Mouse (Mus musculus): ENCODE data around the gene Zbtb2. TPM values are rescaled to one million over a fixed set of nuclear protein-coding genes. Genes with fewer than 3 reads are reported as not detected.
A peak's percentile ranks its signal among the peaks of the same experiment; 100 is the strongest.

Gene Zbtb2
- polyA plus RNA-seq, 2 experiments = 12.5 to 13.7 TPM

DNA sequence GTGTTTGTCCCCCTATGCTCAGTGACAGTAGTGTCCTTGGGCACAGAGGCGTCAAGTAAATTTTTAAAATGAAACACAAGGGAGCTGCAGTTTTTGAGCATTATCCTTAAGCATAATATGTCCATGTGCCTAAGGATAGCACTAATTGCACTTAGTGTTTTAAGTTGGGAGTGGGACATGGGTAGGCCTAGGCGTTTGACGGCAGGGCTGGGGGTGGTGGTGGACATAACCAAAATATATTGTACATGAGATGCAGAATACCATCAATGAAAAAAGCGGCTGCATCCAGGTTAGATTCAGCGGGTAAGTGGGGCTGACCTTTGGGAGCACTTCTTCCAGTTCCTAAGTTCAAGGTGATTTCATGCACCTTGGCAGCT lies 43.8 kb upstream of the Zbtb2 start:
- TF ChIP-seq POLR2A (IDR thresholded peaks at IDR 0.05; ENCODE audit: borderline replicate concordance, extremely low read depth, insufficient read depth, insufficient read length) = no peak
- Histone ChIP-seq H3K4me1 (ENCODE audit: control insufficient read depth, insufficient read depth, low read length) (peaks cover 10% of the 10 kb centered on the region), H3K9me3 (ENCODE audit: control insufficient read depth, low read length) (no peaks in the 10 kb centered on the region), H3K9ac (ENCODE audit: low read depth, low read length, severe bottlenecking) (peak overlapping the region; percentile 72), H3K27ac (replicated peaks; ENCODE audit: low read depth, low read length) (0 out of 2 replicates have a peak overlapping the region, but pooled peaks have one; percentile 43), H3K4me2 (replicated peaks; ENCODE audit: low read depth, low read length, severe bottlenecking) (peak overlapping the region; percentile 75), H3K36me3 (ENCODE audit: control insufficient read depth, insufficient read depth, low read length) (peaks cover 32% of the 10 kb centered on the region), H3K4me3 (replicated peaks; ENCODE audit: low read length) (peak overlapping the region; percentile 63), H3K27me3 (ENCODE audit: control insufficient read depth, insufficient read depth, low read length) (no peaks in the 10 kb centered on the region)
- 13% methylated on average over 5 of the region's 5 CpGs for WGBS
- 0 out of 2 replicates have a peak, but pooled peaks have one; percentile 1 for ATAC-seq (ENCODE audit: low FRiP score, low read depth)
- no peak for DNase-seq (ENCODE audit: low spot score)

DNA sequence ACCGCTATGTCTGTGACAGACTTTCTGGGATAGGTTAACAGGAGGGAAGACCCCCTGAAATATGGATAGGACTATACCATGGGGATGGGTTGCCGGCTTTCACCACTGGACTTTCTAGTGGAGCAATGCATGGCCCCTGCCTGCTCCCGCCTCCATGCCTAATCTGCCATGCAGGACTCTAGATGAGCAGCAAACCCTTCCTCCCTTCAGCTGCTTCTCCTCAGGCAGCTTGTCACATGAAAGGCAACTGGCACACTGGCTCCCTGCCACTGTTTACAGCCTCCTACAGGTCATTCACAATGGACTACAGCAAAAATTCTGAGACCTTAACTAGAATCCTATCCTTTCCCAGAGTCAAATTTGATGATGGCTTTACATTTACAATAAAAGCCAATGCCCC lies 42.9 kb upstream of the Zbtb2 start:
- H3K9me3 ChIP-seq (ENCODE audit: control insufficient read depth, low read length) = no peaks in the 10 kb centered on the region
- H3K4me3 ChIP-seq (replicated peaks; ENCODE audit: low read length) = 0 out of 2 replicates have a peak overlapping the region, but pooled peaks have one; percentile 63
- H3K4me2 ChIP-seq (replicated peaks; ENCODE audit: low read depth, low read length, severe bottlenecking) = peak overlapping the region; percentile 75; the same call in 1 of the 2 replicates
- H3K9ac ChIP-seq (ENCODE audit: low read depth, low read length, severe bottlenecking) = peak overlapping the region; percentile 72; the same call in 1 of the 2 replicates
- 89% methylated on average over 3 of the region's 3 CpGs for WGBS
- peaks cover 32% of the 10 kb centered on the region for H3K36me3 ChIP-seq (ENCODE audit: control insufficient read depth, insufficient read depth, low read length)
- DNase-seq (ENCODE audit: low spot score) = no peak
- no peak overlapping the region for H3K27ac ChIP-seq (replicated peaks; ENCODE audit: low read depth, low read length)
- peaks cover 10% of the 10 kb centered on the region for H3K4me1 ChIP-seq (ENCODE audit: control insufficient read depth, insufficient read depth, low read length)
- no peaks in the 10 kb centered on the region for H3K27me3 ChIP-seq (ENCODE audit: control insufficient read depth, insufficient read depth, low read length)
- TF ChIP-seq POLR2A (IDR thresholded peaks at IDR 0.05; ENCODE audit: borderline replicate concordance, extremely low read depth, insufficient read depth, insufficient read length) = no peak
- no peak for ATAC-seq (ENCODE audit: low FRiP score, low read depth)

DNA sequence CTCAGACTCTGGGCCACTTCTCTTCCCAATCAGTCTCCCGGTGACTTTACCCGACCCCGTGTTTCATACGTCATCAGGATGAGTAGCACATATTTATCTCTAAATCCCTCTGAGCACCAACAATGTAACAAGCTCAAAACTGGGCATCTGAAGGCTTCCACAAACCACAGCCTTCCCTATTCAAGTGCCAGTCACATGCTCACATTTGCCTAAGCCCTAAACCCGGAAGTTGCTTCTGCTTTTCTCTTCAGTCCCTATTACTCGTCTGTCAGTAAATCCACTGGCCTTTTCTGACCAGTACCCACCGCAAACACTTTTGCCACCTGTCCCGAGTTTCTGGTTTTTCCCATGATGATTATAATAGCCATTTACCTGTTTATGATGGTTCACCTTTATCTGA lies 42.5 kb upstream of the Zbtb2 start:
- H3K9ac ChIP-seq (ENCODE audit: low read depth, low read length, severe bottlenecking) = no peak overlapping the region
- no peaks in the 10 kb centered on the region for H3K27me3 ChIP-seq (ENCODE audit: control insufficient read depth, insufficient read depth, low read length)
- H3K4me3 ChIP-seq (replicated peaks; ENCODE audit: low read length) = no peak overlapping the region
- 90% methylated on average over 8 of the region's 8 CpGs for WGBS
- H3K4me1 ChIP-seq (ENCODE audit: control insufficient read depth, insufficient read depth, low read length) = peaks cover 10% of the 10 kb centered on the region
- DNase-seq (ENCODE audit: low spot score) (no peak), ATAC-seq (ENCODE audit: low FRiP score, low read depth) (no peak)
- TF ChIP-seq POLR2A (IDR thresholded peaks at IDR 0.05; ENCODE audit: borderline replicate concordance, extremely low read depth, insufficient read depth, insufficient read length) = no peak
- peaks cover 32% of the 10 kb centered on the region for H3K36me3 ChIP-seq (ENCODE audit: control insufficient read depth, insufficient read depth, low read length)
- no peak overlapping the region for H3K4me2 ChIP-seq (replicated peaks; ENCODE audit: low read depth, low read length, severe bottlenecking)
- no peaks in the 10 kb centered on the region for H3K9me3 ChIP-seq (ENCODE audit: control insufficient read depth, low read length)
- H3K27ac ChIP-seq (replicated peaks; ENCODE audit: low read depth, low read length) = no peak overlapping the region

DNA sequence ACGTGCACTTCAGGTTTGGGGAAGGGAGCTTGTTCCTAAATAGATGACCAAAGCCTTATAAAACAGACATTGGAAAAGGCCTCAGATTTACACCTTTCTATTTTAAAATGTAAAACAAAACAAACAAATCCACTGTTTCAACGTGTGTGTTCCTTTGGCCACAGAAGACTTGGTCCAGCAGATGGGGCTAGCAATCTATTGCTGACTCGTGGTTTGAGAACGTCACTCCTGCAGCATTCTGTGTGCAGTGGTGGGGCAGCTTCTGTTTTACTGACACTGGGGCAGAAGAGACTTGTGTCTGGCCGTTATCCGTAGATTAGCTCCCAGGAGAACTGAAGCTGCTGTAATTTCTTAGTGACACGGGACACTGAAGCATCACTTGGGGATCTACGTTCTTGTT lies 37.3 kb upstream of the Zbtb2 start:
- H3K27ac ChIP-seq (replicated peaks; ENCODE audit: low read depth, low read length) = no peak overlapping the region
- H3K9ac ChIP-seq (ENCODE audit: low read depth, low read length, severe bottlenecking) = no peak overlapping the region
- no peak overlapping the region for H3K4me3 ChIP-seq (replicated peaks; ENCODE audit: low read length)
- no peaks in the 10 kb centered on the region for H3K4me1 ChIP-seq (ENCODE audit: control insufficient read depth, insufficient read depth, low read length)
- H3K4me2 ChIP-seq (replicated peaks; ENCODE audit: low read depth, low read length, severe bottlenecking) = no peak overlapping the region
- DNase-seq (ENCODE audit: low spot score) (no peak), ATAC-seq (ENCODE audit: low FRiP score, low read depth) (no peak)
- no peaks in the 10 kb centered on the region for H3K27me3 ChIP-seq (ENCODE audit: control insufficient read depth, insufficient read depth, low read length)
- peaks cover 64% of the 10 kb centered on the region for H3K36me3 ChIP-seq (ENCODE audit: control insufficient read depth, insufficient read depth, low read length)
- 84% methylated on average over 8 of the region's 8 CpGs for WGBS
- TF ChIP-seq POLR2A (IDR thresholded peaks at IDR 0.05; ENCODE audit: borderline replicate concordance, extremely low read depth, insufficient read depth, insufficient read length) = no peak
- no peaks in the 10 kb centered on the region for H3K9me3 ChIP-seq (ENCODE audit: control insufficient read depth, low read length)

DNA sequence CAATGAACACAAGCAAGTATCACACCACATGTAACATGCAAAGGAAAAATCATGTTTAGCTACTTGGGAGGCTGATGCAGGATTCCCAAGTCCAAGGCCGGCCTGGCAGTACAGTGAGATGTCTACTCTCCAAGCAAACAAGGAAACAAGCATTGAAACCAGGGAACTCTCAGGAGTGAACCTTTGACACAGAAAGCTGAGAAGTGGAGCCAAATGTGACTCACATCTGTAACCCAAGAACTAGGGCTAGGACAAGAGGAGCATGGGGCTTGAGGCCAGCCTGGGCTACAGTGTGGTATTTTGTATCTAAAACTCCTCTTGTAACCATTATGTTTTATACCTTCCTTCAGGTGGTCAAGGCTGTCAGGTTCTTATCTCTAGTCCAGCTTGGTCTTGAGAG lies 19.3 kb upstream of the Zbtb2 start:
- H3K9me3 ChIP-seq (ENCODE audit: control insufficient read depth, low read length) = no peaks in the 10 kb centered on the region
- H3K4me1 ChIP-seq (ENCODE audit: control insufficient read depth, insufficient read depth, low read length) = no peaks in the 10 kb centered on the region
- no peak overlapping the region for H3K4me2 ChIP-seq (replicated peaks; ENCODE audit: low read depth, low read length, severe bottlenecking)
- no peak overlapping the region for H3K27ac ChIP-seq (replicated peaks; ENCODE audit: low read depth, low read length)
- peaks cover 69% of the 10 kb centered on the region for H3K36me3 ChIP-seq (ENCODE audit: control insufficient read depth, insufficient read depth, low read length)
- ATAC-seq (ENCODE audit: low FRiP score, low read depth) (no peak), DNase-seq (ENCODE audit: low spot score) (no peak)
- TF ChIP-seq POLR2A (IDR thresholded peaks at IDR 0.05; ENCODE audit: borderline replicate concordance, extremely low read depth, insufficient read depth, insufficient read length) = no peak
- no peaks in the 10 kb centered on the region for H3K27me3 ChIP-seq (ENCODE audit: control insufficient read depth, insufficient read depth, low read length)
- H3K9ac ChIP-seq (ENCODE audit: low read depth, low read length, severe bottlenecking) = no peak overlapping the region
- H3K4me3 ChIP-seq (replicated peaks; ENCODE audit: low read length) = no peak overlapping the region
- 82% methylated on average over 1 of the region's 1 CpGs for WGBS

DNA sequence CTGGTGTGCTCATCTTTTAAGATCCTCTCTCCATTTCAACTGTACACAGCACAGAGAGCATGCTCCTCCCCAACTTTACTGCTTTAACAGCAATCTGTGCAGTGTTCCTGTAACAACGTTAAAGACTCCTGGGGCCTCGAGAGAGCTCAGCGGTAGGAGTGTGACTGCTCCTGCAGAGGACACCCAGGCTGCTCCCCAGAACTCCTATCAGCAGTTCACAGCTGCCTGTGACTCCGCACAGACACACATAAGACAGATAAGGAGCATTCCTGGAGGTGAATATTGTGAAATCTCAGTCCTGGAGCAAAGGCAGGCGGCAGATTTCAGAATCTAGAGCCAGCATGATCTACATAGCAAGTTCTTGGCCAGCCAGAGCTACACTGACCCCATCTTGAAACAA lies 17.6 kb upstream of the Zbtb2 start:
- 85% methylated on average over 5 of the region's 5 CpGs for WGBS
- Histone ChIP-seq H3K9me3 (ENCODE audit: control insufficient read depth, low read length) (no peaks in the 10 kb centered on the region), H3K4me3 (replicated peaks; ENCODE audit: low read length) (no peak overlapping the region), H3K4me2 (replicated peaks; ENCODE audit: low read depth, low read length, severe bottlenecking) (no peak overlapping the region), H3K4me1 (ENCODE audit: control insufficient read depth, insufficient read depth, low read length) (no peaks in the 10 kb centered on the region), H3K27ac (replicated peaks; ENCODE audit: low read depth, low read length) (no peak overlapping the region), H3K36me3 (ENCODE audit: control insufficient read depth, insufficient read depth, low read length) (peaks cover 64% of the 10 kb centered on the region), H3K27me3 (ENCODE audit: control insufficient read depth, insufficient read depth, low read length) (no peaks in the 10 kb centered on the region), H3K9ac (ENCODE audit: low read depth, low read length, severe bottlenecking) (no peak overlapping the region)
- no peak for TF ChIP-seq POLR2A (IDR thresholded peaks at IDR 0.05; ENCODE audit: borderline replicate concordance, extremely low read depth, insufficient read depth, insufficient read length)
- ATAC-seq (ENCODE audit: low FRiP score, low read depth) (no peak), DNase-seq (ENCODE audit: low spot score) (no peak)

Measured in limb, embryonic 14.5 days (tissue).